Mouse (Mus musculus) hindbrain, embryonic 16.5 days (tissue): ENCODE measurements around the gene Apba3. TPM values are rescaled to one million over a fixed set of nuclear protein-coding genes. Genes with fewer than 3 reads are reported as not detected.
A peak's percentile ranks its signal among the peaks of the same experiment; 100 is the strongest.

Experiments
- ATAC-seq: fragments of 200-750 bp; cut with Nextera tagmentation; 2 replicates; pipeline ENCODE4 v1.8.0; 2017; ENCODE audit warnings: moderate TSS enrichment, moderate library complexity
- H3K27ac ChIP-seq: fragments of 300-500 bp; sonication (generic); 2 replicates; pipeline ENCODE4 v1.5.1; 2014; ENCODE audit warnings: low read depth, mild to moderate bottlenecking, control low read depth, low read length, moderate library complexity
- H3K27me3 ChIP-seq: fragments of 300-500 bp; sonication (generic); replicated peaks from 2 replicates; pipeline ENCODE4 v1.6.1; 2014; ENCODE audit warnings: low read length; ENCODE audit not compliant: control insufficient read depth, insufficient read depth
- H3K36me3 ChIP-seq: fragments of 300-500 bp; sonication (generic); 2 replicates; pipeline ENCODE4 v1.6.1; 2014; ENCODE audit warnings: mild to moderate bottlenecking, low read length, moderate library complexity, mixed read lengths; ENCODE audit not compliant: control insufficient read depth, insufficient read depth
- H3K4me1 ChIP-seq: fragments of 300-500 bp; sonication (generic); 2 replicates; pipeline ENCODE4 v1.6.1; 2014; ENCODE audit warnings: low read depth, low read length; ENCODE audit not compliant: control insufficient read depth, insufficient read depth
- H3K4me2 ChIP-seq: fragments of 300-500 bp; sonication (generic); 2 replicates; pipeline ENCODE4 v1.6.1; 2014; ENCODE audit warnings: mild to moderate bottlenecking, low read length, control low read depth, moderate library complexity
- H3K4me3 ChIP-seq: fragments of 300-500 bp; sonication (generic); 2 replicates; pipeline ENCODE4 v1.5.1; 2014; ENCODE audit warnings: mild to moderate bottlenecking, low read length, control low read depth, moderate library complexity
- H3K9ac ChIP-seq: fragments of 300-500 bp; sonication (generic); 2 replicates; pipeline ENCODE4 v1.6.1; 2014; ENCODE audit warnings: low read depth, mild to moderate bottlenecking, control low read depth, low read length, moderate library complexity
- H3K9me3 ChIP-seq: fragments of 300-500 bp; sonication (generic); 2 replicates; pipeline ENCODE4 v1.6.1; 2014; ENCODE audit warnings: mild to moderate bottlenecking, low read length, moderate library complexity; ENCODE audit not compliant: control insufficient read depth
- WGBS: fragments of 180-500 bp; shearing (Covaris S2); extraction: QIAGEN DNeasy Blood & Tissue Kit; methylation state at CpG from one replicate; pipeline ENCODE4 v1.1.7; 2014; 5-methylcytosine and 5-hydroxymethylcytosine counted together
- polyA plus RNA-seq: library from polyadenylated mRNA; unstranded; fragments of >200 nt; fragmentation: Nextera tagmentation; extraction: Ambion mirVana; gene quantifications from 2 replicates; pipeline ENCODE4 v1.2.1, GENCODE M21; 2015

Apba3 gene
- polyA plus RNA-seq, 1 experiment from 2014 or later = 39.2 TPM

DNA sequence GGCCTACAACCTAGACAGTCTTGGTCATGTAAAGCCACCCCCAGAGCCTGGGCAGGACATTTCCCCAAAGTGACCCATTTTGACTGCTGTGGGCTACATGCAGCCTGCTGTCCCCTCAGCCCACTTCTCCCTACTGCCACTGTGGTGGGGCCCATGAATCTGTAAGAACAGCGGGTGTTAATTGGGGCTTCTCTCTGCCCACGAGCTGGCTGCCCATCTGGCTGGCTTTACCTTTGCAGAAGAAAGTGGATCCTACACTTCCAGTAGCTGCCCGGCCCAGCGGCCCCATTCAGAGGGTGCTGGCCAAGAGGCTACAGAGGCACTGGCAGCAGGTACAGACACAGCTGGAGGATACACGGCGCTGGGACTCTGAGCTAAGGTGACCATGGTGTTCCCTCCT lies 21.6 kb upstream of the Apba3 start:
- no peak overlapping the region for H3K9ac ChIP-seq
- no peak overlapping the region for H3K4me3 ChIP-seq
- WGBS = 96% methylated on average over 6 of the region's 6 CpGs
- H3K4me2 ChIP-seq = no peak overlapping the region
- H3K27me3 ChIP-seq = 0 out of 2 replicates have a peak, but pooled peaks cover 1% of the 10 kb centered on the region
- H3K9me3 ChIP-seq = no peaks in the 10 kb centered on the region
- no peak overlapping the region for H3K27ac ChIP-seq
- no peak for ATAC-seq
- no peaks in the 10 kb centered on the region for H3K4me1 ChIP-seq
- H3K36me3 ChIP-seq = peaks cover 4% of the 10 kb centered on the region; the same call in 1 of the 2 replicates

- peaks cover 4% of the 10 kb centered on the region; the same call in 1 of the 2 replicates for H3K36me3 ChIP-seq
- no peak overlapping the region for H3K4me2 ChIP-seq
- no peak overlapping the region for H3K4me3 ChIP-seq
- H3K4me1 ChIP-seq = peaks cover 6% of the 10 kb centered on the region
- no peak for ATAC-seq
- no peak overlapping the region for H3K9ac ChIP-seq
- no peaks in the 10 kb centered on the region for H3K9me3 ChIP-seq
- WGBS = 100% methylated on average over 2 of the region's 2 CpGs
- H3K27me3 ChIP-seq = peaks cover 5% of the 10 kb centered on the region; the same call in 1 of the 2 replicates
- no peak overlapping the region for H3K27ac ChIP-seq
Measured at GRCm38 (mm10) chr10:81247804-81248203, 19.0 kb upstream of the Apba3 start.

DNA sequence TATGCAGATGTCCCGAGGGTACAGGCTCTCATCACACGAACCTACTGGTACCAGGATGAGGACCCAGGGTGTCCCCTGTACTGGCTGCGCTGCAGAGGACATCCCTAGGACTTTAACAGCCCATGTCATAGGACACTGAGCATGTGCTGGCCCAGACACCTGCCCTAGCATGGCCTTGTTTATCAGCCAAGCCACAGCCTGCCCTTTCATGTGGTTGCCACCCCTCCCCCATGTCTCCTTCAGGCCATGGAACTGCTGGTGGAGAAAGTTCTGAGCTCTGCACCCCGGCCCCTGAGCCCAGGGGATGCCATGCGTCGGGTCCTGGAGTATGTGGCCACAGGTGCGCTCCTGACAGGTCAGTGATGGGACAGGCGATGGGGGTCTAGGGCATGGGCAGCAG lies 17.3 kb upstream of the Apba3 start:
- Histone ChIP-seq H3K27ac (no peak overlapping the region), H3K4me1 (peaks cover 9% of the 10 kb centered on the region), H3K4me3 (no peak overlapping the region), H3K27me3 (peaks cover 5% of the 10 kb centered on the region), H3K9me3 (no peaks in the 10 kb centered on the region), H3K9ac (no peak overlapping the region), H3K4me2 (no peak overlapping the region), H3K36me3 (peaks cover 4% of the 10 kb centered on the region; the same call in 1 of the 2 replicates)
- no peak for ATAC-seq
- 82% methylated on average over 8 of the region's 8 CpGs for WGBS

GRCm38 (mm10) chr10:81252424-81253419 lies 14.0 kb upstream of the Apba3 start, which contains the start of gene Matk:
TSS of gene Matk (plus strand) at chr10:81252935.
- Histone ChIP-seq H3K27ac (peak within 1 kb of the TSS; percentile 73), H3K4me1 (peaks cover 15% of the 10 kb centered on the region), H3K9me3 (no peaks in the 10 kb centered on the region), H3K4me2 (peak within 1 kb of the TSS; percentile 70), H3K36me3 (peaks cover 4% of the 10 kb centered on the region; the same call in 1 of the 2 replicates), H3K9ac (peak within 1 kb of the TSS; percentile 41), H3K4me3 (peak within 1 kb of the TSS; percentile 38), H3K27me3 (peaks cover 10% of the 10 kb centered on the region)
- 9% methylated on average over 42 of the region's 44 CpGs for WGBS
- peak; percentile 86 for ATAC-seq

DNA sequence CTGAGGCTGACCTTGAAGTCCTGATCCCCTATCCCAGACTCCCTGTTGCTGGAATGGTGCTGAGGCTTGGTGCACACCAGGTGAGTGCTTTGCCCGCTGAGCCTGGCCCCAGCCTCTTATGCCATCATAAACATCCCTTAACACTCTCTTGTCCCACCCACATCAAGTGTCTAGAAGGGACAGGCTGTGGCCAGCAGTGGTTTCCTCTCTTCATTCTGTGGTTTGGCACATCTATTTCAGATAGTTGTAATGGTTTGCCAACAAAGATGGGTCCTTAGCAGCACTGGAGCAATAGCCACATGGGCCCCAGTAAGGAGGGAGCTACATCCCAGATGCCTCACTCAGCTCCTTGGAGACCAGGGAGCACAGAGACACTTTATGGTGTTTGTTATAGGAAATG lies 11.9 kb upstream of the Apba3 start:
- 63% methylated on average over 1 of the region's 1 CpGs for whole genome bisulfite sequencing
- H3K4me3 ChIP-seq = no peak overlapping the region
- peaks cover 29% of the 10 kb centered on the region for H3K4me1 ChIP-seq
- no peaks in the 10 kb centered on the region for H3K9me3 ChIP-seq
- H3K27me3 ChIP-seq = peaks cover 15% of the 10 kb centered on the region
- no peak for ATAC-seq
- peaks cover 2% of the 10 kb centered on the region; the same call in 1 of the 2 replicates for H3K36me3 ChIP-seq
- no peak overlapping the region for H3K4me2 ChIP-seq
- no peak overlapping the region for H3K9ac ChIP-seq
- H3K27ac ChIP-seq = no peak overlapping the region

DNA sequence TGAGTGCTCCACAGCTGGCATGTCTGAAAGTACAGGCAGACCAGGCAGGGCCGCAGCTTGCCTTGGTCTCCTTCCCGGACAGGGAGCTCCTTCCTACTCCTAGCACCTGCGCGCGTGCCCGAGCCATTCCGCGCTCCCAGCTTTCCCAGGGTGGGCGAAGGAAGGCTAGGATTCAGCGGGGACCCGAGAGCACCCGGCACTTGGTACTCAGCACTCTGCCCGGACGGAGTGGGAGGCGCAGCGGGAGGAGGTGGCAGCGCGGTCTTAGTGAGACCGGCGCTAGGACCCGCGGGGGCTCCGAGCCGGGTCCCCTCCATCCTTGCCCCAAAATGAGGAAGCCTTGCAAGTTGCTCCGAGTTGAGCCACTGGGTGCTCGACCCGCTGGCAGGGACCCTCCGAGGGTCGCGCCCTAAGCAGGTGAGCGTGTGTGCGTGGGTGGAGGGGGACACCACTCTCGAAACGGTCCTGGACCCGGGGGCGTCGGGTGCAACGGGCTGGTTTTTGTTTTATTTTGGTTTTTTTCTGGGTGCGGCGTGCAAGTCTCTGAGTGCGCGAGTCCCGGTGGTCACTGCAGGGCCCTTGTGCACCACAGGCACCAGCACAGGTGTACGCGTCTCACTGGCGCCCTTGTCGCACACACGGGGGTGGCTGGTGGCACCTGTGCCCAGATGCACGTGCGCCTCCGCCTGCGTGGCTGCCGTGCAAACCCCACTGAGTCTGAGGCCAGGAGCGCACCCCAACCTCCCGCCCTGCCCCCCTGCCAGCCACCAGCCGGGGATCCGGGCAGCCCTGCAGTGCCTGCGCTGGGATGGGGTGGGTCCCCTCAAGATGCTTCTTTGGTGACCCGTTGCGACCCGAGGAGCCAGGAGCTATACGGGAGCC lies 9.4 kb upstream of the Apba3 start:
- no peak for ATAC-seq
- Histone ChIP-seq H3K4me3 (peak overlapping the region; percentile 61), H3K4me2 (peak overlapping the region; percentile 91), H3K9ac (peak overlapping the region; percentile 78), H3K27ac (no peak overlapping the region), H3K27me3 (peaks cover 10% of the 10 kb centered on the region), H3K4me1 (peaks cover 27% of the 10 kb centered on the region), H3K36me3 (peaks cover 4% of the 10 kb centered on the region; the same call in 1 of the 2 replicates), H3K9me3 (no peaks in the 10 kb centered on the region)
- WGBS = 1% methylated on average over 62 of the region's 62 CpGs

- ATAC-seq = no peak
- WGBS = 32% methylated on average over 21 of the region's 21 CpGs
- Histone ChIP-seq H3K27me3 (peaks cover 10% of the 10 kb centered on the region), H3K9ac (peak overlapping the region; percentile 44), H3K4me3 (no peak overlapping the region), H3K9me3 (no peaks in the 10 kb centered on the region), H3K4me1 (peaks cover 20% of the 10 kb centered on the region), H3K4me2 (no peak overlapping the region), H3K27ac (no peak overlapping the region), H3K36me3 (peaks cover 7% of the 10 kb centered on the region; the same call in 1 of the 2 replicates)
Measured at GRCm38 (mm10) chr10:81259225-81259884, 7.4 kb upstream of the Apba3 start.

DNA sequence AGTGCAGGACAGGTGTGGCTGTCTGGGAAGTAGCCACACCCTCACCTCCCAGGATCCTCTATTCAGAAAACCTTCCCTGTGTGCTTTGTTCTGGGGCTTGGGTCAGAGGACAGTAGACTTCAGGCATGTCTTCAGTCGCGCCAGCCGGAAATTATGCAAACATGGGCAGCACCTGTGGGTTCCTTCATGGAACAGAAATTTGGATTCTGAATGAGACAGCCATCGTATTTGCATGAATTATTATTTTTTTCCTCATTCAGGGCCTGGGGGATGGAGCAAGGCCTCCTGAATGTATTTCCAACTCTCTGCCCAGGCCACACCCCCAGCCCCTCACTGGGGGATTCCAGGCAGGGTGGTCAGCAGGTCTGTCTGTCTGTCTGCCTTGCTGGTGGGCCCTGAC lies 5.7 kb upstream of the Apba3 start:
- H3K9ac ChIP-seq = no peak overlapping the region
- no peak overlapping the region for H3K27ac ChIP-seq
- no peak overlapping the region for H3K4me2 ChIP-seq
- no peak for ATAC-seq
- H3K4me1 ChIP-seq = peaks cover 28% of the 10 kb centered on the region
- no peaks in the 10 kb centered on the region for H3K9me3 ChIP-seq
- no peak overlapping the region for H3K4me3 ChIP-seq
- H3K36me3 ChIP-seq = peaks cover 11% of the 10 kb centered on the region; the same call in 1 of the 2 replicates
- 86% methylated on average over 4 of the region's 4 CpGs for WGBS
- H3K27me3 ChIP-seq = peaks cover 10% of the 10 kb centered on the region
